Mouse (Mus musculus): ENCODE measurements around the gene Sept9. TPM values are rescaled to one million over a fixed set of nuclear protein-coding genes. Genes with fewer than 3 reads are reported as not detected.

The Sept9 gene
- polyA plus RNA-seq, 1 experiment from 2014 or later: 208 TPM

GRCm38 (mm10) chr11:117269053-117269702, 69.7 kb downstream of the Sept9 start:
- 39% methylated on average over 8 of the region's 8 CpGs for WGBS
- Histone ChIP-seq H3K4me1 (ENCODE audit: control insufficient read depth, insufficient read depth, low read length) (peaks cover 55% of the 10 kb centered on the region), H3K4me2 (ENCODE audit: low read depth, severe bottlenecking) (peak overlapping the region; percentile 68), H3K27ac (replicated peaks; ENCODE audit: low read depth, low read length) (no peak overlapping the region), H3K9me3 (ENCODE audit: control insufficient read depth, low read length) (no peaks in the 10 kb centered on the region), H3K4me3 (ENCODE audit: low read depth, low read length) (no peak overlapping the region), H3K36me3 (ENCODE audit: control insufficient read depth, insufficient read depth, low read length) (no peaks in the 10 kb centered on the region), H3K9ac (ENCODE audit: low read length) (peak overlapping the region; percentile 9; the same call in 1 of the 2 replicates), H3K27me3 (ENCODE audit: control insufficient read depth, insufficient read depth, low read length) (no peaks in the 10 kb centered on the region)
- DNase-seq (ENCODE audit: low spot score) (no peak), ATAC-seq (ENCODE audit: insufficient number of reproducible peaks, low FRiP score, low TSS enrichment, low read depth) (no peak)

GRCm38 (mm10) chr11:117269946-117270345, 70.5 kb downstream of the Sept9 start:
- ATAC-seq (ENCODE audit: insufficient number of reproducible peaks, low FRiP score, low TSS enrichment, low read depth) (no peak), DNase-seq (ENCODE audit: low spot score) (no peak)
- no peaks in the 10 kb centered on the region for H3K36me3 ChIP-seq (ENCODE audit: control insufficient read depth, insufficient read depth, low read length)
- no peak overlapping the region for H3K27ac ChIP-seq (replicated peaks; ENCODE audit: low read depth, low read length)
- 38% methylated on average over 6 of the region's 6 CpGs for WGBS
- H3K9ac ChIP-seq (ENCODE audit: low read length): no peak overlapping the region; the same call in 1 of the 2 replicates
- no peaks in the 10 kb centered on the region for H3K27me3 ChIP-seq (ENCODE audit: control insufficient read depth, insufficient read depth, low read length)
- H3K4me2 ChIP-seq (ENCODE audit: low read depth, severe bottlenecking): peak overlapping the region; percentile 22
- no peak overlapping the region for H3K4me3 ChIP-seq (ENCODE audit: low read depth, low read length)
- no peaks in the 10 kb centered on the region for H3K9me3 ChIP-seq (ENCODE audit: control insufficient read depth, low read length)
- H3K4me1 ChIP-seq (ENCODE audit: control insufficient read depth, insufficient read depth, low read length): peaks cover 53% of the 10 kb centered on the region

- Histone ChIP-seq H3K4me3 (ENCODE audit: low read depth, low read length) (no peak overlapping the region), H3K36me3 (ENCODE audit: control insufficient read depth, insufficient read depth, low read length) (peaks cover 3% of the 10 kb centered on the region; the same call in 1 of the 2 replicates), H3K9ac (ENCODE audit: low read length) (no peak overlapping the region), H3K4me2 (ENCODE audit: low read depth, severe bottlenecking) (no peak overlapping the region), H3K27me3 (ENCODE audit: control insufficient read depth, insufficient read depth, low read length) (no peaks in the 10 kb centered on the region), H3K9me3 (ENCODE audit: control insufficient read depth, low read length) (no peaks in the 10 kb centered on the region), H3K27ac (replicated peaks; ENCODE audit: low read depth, low read length) (0 out of 2 replicates have a peak overlapping the region, but pooled peaks have one; percentile 12), H3K4me1 (ENCODE audit: control insufficient read depth, insufficient read depth, low read length) (peaks cover 69% of the 10 kb centered on the region)
- no peak for DNase-seq (ENCODE audit: low spot score)
- WGBS: 69% methylated on average over 5 of the region's 5 CpGs
- ATAC-seq (ENCODE audit: insufficient number of reproducible peaks, low FRiP score, low TSS enrichment, low read depth): no peak
Measured at GRCm38 (mm10) chr11:117274973-117275372, 75.5 kb downstream of the Sept9 start.

GRCm38 (mm10) chr11:117275999-117276398, 76.5 kb downstream of the Sept9 start:
- H3K4me1 ChIP-seq (ENCODE audit: control insufficient read depth, insufficient read depth, low read length): peaks cover 75% of the 10 kb centered on the region
- H3K36me3 ChIP-seq (ENCODE audit: control insufficient read depth, insufficient read depth, low read length): peaks cover 3% of the 10 kb centered on the region; the same call in 1 of the 2 replicates
- no peak overlapping the region; the same call in 1 of the 2 replicates for H3K27ac ChIP-seq (replicated peaks; ENCODE audit: low read depth, low read length)
- H3K27me3 ChIP-seq (ENCODE audit: control insufficient read depth, insufficient read depth, low read length): no peaks in the 10 kb centered on the region
- no peak overlapping the region for H3K4me2 ChIP-seq (ENCODE audit: low read depth, severe bottlenecking)
- no peak overlapping the region for H3K4me3 ChIP-seq (ENCODE audit: low read depth, low read length)
- H3K9ac ChIP-seq (ENCODE audit: low read length): no peak overlapping the region
- WGBS: 55% methylated on average over 6 of the region's 6 CpGs
- ATAC-seq (ENCODE audit: insufficient number of reproducible peaks, low FRiP score, low TSS enrichment, low read depth): no peak
- DNase-seq (ENCODE audit: low spot score): no peak
- H3K9me3 ChIP-seq (ENCODE audit: control insufficient read depth, low read length): no peaks in the 10 kb centered on the region

- Histone ChIP-seq H3K9me3 (ENCODE audit: control insufficient read depth, low read length) (no peaks in the 10 kb centered on the region), H3K27ac (replicated peaks; ENCODE audit: low read depth, low read length) (0 out of 2 replicates have a peak overlapping the region, but pooled peaks have one; percentile 8), H3K4me1 (ENCODE audit: control insufficient read depth, insufficient read depth, low read length) (peaks cover 84% of the 10 kb centered on the region), H3K36me3 (ENCODE audit: control insufficient read depth, insufficient read depth, low read length) (peaks cover 3% of the 10 kb centered on the region; the same call in 1 of the 2 replicates), H3K9ac (ENCODE audit: low read length) (no peak overlapping the region), H3K4me3 (ENCODE audit: low read depth, low read length) (no peak overlapping the region), H3K4me2 (ENCODE audit: low read depth, severe bottlenecking) (no peak overlapping the region), H3K27me3 (ENCODE audit: control insufficient read depth, insufficient read depth, low read length) (no peaks in the 10 kb centered on the region)
- 67% methylated on average over 8 of the region's 8 CpGs for WGBS
- no peak for ATAC-seq (ENCODE audit: insufficient number of reproducible peaks, low FRiP score, low TSS enrichment, low read depth)
- no peak for DNase-seq (ENCODE audit: low spot score)
Measured at GRCm38 (mm10) chr11:117276946-117277345, 77.5 kb downstream of the Sept9 start.

GRCm38 (mm10) chr11:117278113-117278512, 78.7 kb downstream of the Sept9 start:
- WGBS: 18% methylated on average over 1 of the region's 1 CpGs
- peak overlapping the region; percentile 15; the same call in 1 of the 2 replicates for H3K4me2 ChIP-seq (ENCODE audit: low read depth, severe bottlenecking)
- no peak for ATAC-seq (ENCODE audit: insufficient number of reproducible peaks, low FRiP score, low TSS enrichment, low read depth)
- no peak overlapping the region for H3K4me3 ChIP-seq (ENCODE audit: low read depth, low read length)
- H3K9me3 ChIP-seq (ENCODE audit: control insufficient read depth, low read length): no peaks in the 10 kb centered on the region
- peaks cover 3% of the 10 kb centered on the region; the same call in 1 of the 2 replicates for H3K36me3 ChIP-seq (ENCODE audit: control insufficient read depth, insufficient read depth, low read length)
- DNase-seq (ENCODE audit: low spot score): no peak
- H3K9ac ChIP-seq (ENCODE audit: low read length): 0 out of 2 replicates have a peak overlapping the region, but pooled peaks have one; percentile 34
- H3K27ac ChIP-seq (replicated peaks; ENCODE audit: low read depth, low read length): no peak overlapping the region; the same call in 1 of the 2 replicates
- H3K4me1 ChIP-seq (ENCODE audit: control insufficient read depth, insufficient read depth, low read length): peaks cover 92% of the 10 kb centered on the region
- no peaks in the 10 kb centered on the region for H3K27me3 ChIP-seq (ENCODE audit: control insufficient read depth, insufficient read depth, low read length)

GRCm38 (mm10) chr11:117278514-117278913, 79.1 kb downstream of the Sept9 start:
- no peak overlapping the region for H3K9ac ChIP-seq (ENCODE audit: low read length)
- H3K27me3 ChIP-seq (ENCODE audit: control insufficient read depth, insufficient read depth, low read length): no peaks in the 10 kb centered on the region
- ATAC-seq (ENCODE audit: insufficient number of reproducible peaks, low FRiP score, low TSS enrichment, low read depth) (no peak), DNase-seq (ENCODE audit: low spot score) (no peak)
- peaks cover 92% of the 10 kb centered on the region for H3K4me1 ChIP-seq (ENCODE audit: control insufficient read depth, insufficient read depth, low read length)
- 0 out of 2 replicates have a peak overlapping the region, but pooled peaks have one; percentile 22 for H3K27ac ChIP-seq (replicated peaks; ENCODE audit: low read depth, low read length)
- WGBS: 16% methylated on average over 13 of the region's 13 CpGs
- H3K9me3 ChIP-seq (ENCODE audit: control insufficient read depth, low read length): no peaks in the 10 kb centered on the region
- H3K4me3 ChIP-seq (ENCODE audit: low read depth, low read length): no peak overlapping the region
- H3K4me2 ChIP-seq (ENCODE audit: low read depth, severe bottlenecking): peak overlapping the region; percentile 15; the same call in 1 of the 2 replicates
- peaks cover 3% of the 10 kb centered on the region; the same call in 1 of the 2 replicates for H3K36me3 ChIP-seq (ENCODE audit: control insufficient read depth, insufficient read depth, low read length)

GRCm38 (mm10) chr11:117279993-117280392, 80.5 kb downstream of the Sept9 start:
- DNase-seq (ENCODE audit: low spot score) (peak; percentile 50), ATAC-seq (ENCODE audit: insufficient number of reproducible peaks, low FRiP score, low TSS enrichment, low read depth) (no peak)
- H3K9me3 ChIP-seq (ENCODE audit: control insufficient read depth, low read length): no peaks in the 10 kb centered on the region
- peaks cover 94% of the 10 kb centered on the region for H3K4me1 ChIP-seq (ENCODE audit: control insufficient read depth, insufficient read depth, low read length)
- WGBS: 25% methylated on average over 4 of the region's 4 CpGs
- H3K9ac ChIP-seq (ENCODE audit: low read length): no peak overlapping the region
- H3K27me3 ChIP-seq (ENCODE audit: control insufficient read depth, insufficient read depth, low read length): no peaks in the 10 kb centered on the region
- no peak overlapping the region for H3K4me2 ChIP-seq (ENCODE audit: low read depth, severe bottlenecking)
- no peak overlapping the region for H3K4me3 ChIP-seq (ENCODE audit: low read depth, low read length)
- H3K36me3 ChIP-seq (ENCODE audit: control insufficient read depth, insufficient read depth, low read length): peaks cover 4% of the 10 kb centered on the region; the same call in 1 of the 2 replicates
- H3K27ac ChIP-seq (replicated peaks; ENCODE audit: low read depth, low read length): no peak overlapping the region
